Mouse (Mus musculus): ENCODE results near the gene Eloa.

DNA sequence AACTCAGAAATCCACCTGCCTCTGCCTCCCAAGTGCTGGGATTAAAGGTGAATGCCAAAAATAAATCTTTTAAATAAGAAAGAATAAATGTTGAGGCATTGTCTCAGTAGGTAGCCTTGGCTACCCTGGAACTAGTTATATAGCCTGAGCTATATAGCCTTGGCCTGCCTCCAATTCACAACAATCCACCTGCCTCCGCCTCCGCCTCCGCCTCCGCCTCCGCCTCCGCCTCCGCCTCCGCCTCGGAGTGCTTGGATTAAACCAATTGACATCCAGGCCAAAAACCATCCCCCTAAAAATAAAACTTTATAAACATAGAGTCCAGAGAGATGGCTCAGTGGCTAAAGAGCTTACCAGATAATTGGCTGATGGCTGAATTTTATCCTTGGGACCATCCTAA, 1.4 kb upstream of the Eloa start:
- TF ChIP-seq CTCF (IDR thresholded peaks at IDR 0.05; ENCODE audit: low read depth) (no peak), EP300 (optimal IDR thresholded peaks at IDR 0.05) (no peak)
